Mouse (Mus musculus) megakaryocyte-erythroid progenitor cell, adult 5-6 weeks (primary cell): ENCODE results near the gene Fchsd2. TPM values are rescaled to one million over a fixed set of nuclear protein-coding genes. Genes with fewer than 3 reads are reported as not detected.

Source experiments
- ATAC-seq: replicated peaks from 2 replicates; pipeline ENCODE4 v1.8.0; 2016; ENCODE audit warnings: mild to moderate bottlenecking, inconsistent platforms; ENCODE audit not compliant: severe bottlenecking, poor library complexity, low FRiP score, low TSS enrichment
- total RNA-seq, 2 experiments: library from RNA; stranded (forward) in 1 of 2; stranded (reverse) in 1 of 2; fragments of 200-1000, 215-1000 nt in 1 of 2; fragments of >200 nt in 1 of 2; fragmentation: Nextera tagmentation in 1 of 2; gene quantifications; 2 replicates each; pipeline ENCODE4 v1.2.3; 2014 to 2017

Gene Fchsd2
- total RNA-seq, 2 experiments from 2014 or later, result 19.1 to 22.6 TPM

- ATAC-seq, result no peak
Measured at GRCm38 (mm10) chr7:101327786-101328185, 235.1 kb downstream of the Fchsd2 start.

GRCm38 (mm10) chr7:101328621-101329158, 236.0 kb downstream of the Fchsd2 start:
- peak; percentile 48 for ATAC-seq

- ATAC-seq, result no peak
Measured at GRCm38 (mm10) chr7:101329606-101330005, 236.9 kb downstream of the Fchsd2 start.

GRCm38 (mm10) chr7:101330074-101330840, 237.6 kb downstream of the Fchsd2 start:
- ATAC-seq, result no peak

- ATAC-seq, result no peak
Measured at GRCm38 (mm10) chr7:101330841-101331173, 238.1 kb downstream of the Fchsd2 start.

GRCm38 (mm10) chr7:101332045-101332831, 239.6 kb downstream of the Fchsd2 start:
- ATAC-seq, result no peak

Other genes starting within 250 kb of the Fchsd2 start
- gene Relt, start 229.4 kb upstream of the Fchsd2 start, total RNA-seq (2014; fragmentation: Nextera tagmentation), result 8.0 and 10.9 TPM in 2 replicates
- gene Relt, start 229.4 kb upstream of the Fchsd2 start, total RNA-seq (2017), result 5.2 and 6.4 TPM in 2 replicates
- not detected in 2 replicates for gene Arhgef17, start 160.8 kb upstream of the Fchsd2 start, total RNA-seq (2014; fragmentation: Nextera tagmentation)
- not detected in 2 replicates for gene Arhgef17, start 160.8 kb upstream of the Fchsd2 start, total RNA-seq (2017)
- not detected in 2 replicates for gene P2ry6, start 118.2 kb upstream of the Fchsd2 start, total RNA-seq (2014; fragmentation: Nextera tagmentation)
- gene P2ry6, start 118.2 kb upstream of the Fchsd2 start, total RNA-seq (2017), result not detected in 2 replicates
- 0.64 and 0.70 TPM in 2 replicates for gene P2ry2, start 80.0 kb upstream of the Fchsd2 start, total RNA-seq (2014; fragmentation: Nextera tagmentation)
- gene P2ry2, start 80.0 kb upstream of the Fchsd2 start, total RNA-seq (2017), result 0.28 and 2.2 TPM in 2 replicates
- 6.1 and 15.3 TPM in 2 replicates for gene Atg16l2, start 209.4 kb downstream of the Fchsd2 start, total RNA-seq (2014; fragmentation: Nextera tagmentation)
- gene Atg16l2, start 209.4 kb downstream of the Fchsd2 start, total RNA-seq (2017), result 0.70 and 1.6 TPM in 2 replicates
- 257 and 310 TPM in 2 replicates for gene Stard10, start 224.2 kb downstream of the Fchsd2 start, total RNA-seq (2014; fragmentation: Nextera tagmentation)
- gene Stard10, start 224.2 kb downstream of the Fchsd2 start, total RNA-seq (2017), result 103 and 198 TPM in 2 replicates